Mouse (Mus musculus) gastrocnemius, postnatal 36 days (tissue): ENCODE measurements at regions not wholly inside any gene's neighbourhood (a gene's known extent, or its start where the extent isn't known, plus 50 kb on each side); places are given as distances from the start of the nearest gene placed in this dataset.

ENCODE experiments used
- DNase-seq, 2 experiments: peaks; one replicate each; pipeline ENCODE4 v3.0.0; 2022
- intact Hi-C: fragments of 180-260 bp; cut with DNase I; formaldehyde crosslinking; loops from one replicate; pipeline ENCODE4 v1.15.1; 2025

DNA sequence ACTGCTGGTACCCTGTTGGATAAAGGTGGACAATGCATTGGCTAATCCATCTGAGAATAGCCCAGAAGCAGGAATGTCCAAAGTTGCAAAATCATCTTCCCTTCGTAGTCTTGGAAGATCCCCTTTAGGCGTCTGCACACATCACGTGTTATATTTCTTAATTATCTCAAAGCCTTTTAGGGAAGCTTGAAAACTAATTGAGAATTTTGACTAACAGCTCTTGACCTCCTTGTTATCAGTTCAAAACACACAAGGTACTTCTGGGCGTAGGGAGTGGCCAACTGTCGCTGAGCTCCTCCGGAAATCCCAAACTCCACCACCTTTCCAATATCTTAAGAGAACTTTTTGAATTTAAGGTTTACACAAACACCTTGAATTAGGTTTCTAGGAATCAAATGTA is 227.6 kb upstream of the Myocd start:
- intact Hi-C loops, result no loop called here
- DNase-seq, result no peak

DNA sequence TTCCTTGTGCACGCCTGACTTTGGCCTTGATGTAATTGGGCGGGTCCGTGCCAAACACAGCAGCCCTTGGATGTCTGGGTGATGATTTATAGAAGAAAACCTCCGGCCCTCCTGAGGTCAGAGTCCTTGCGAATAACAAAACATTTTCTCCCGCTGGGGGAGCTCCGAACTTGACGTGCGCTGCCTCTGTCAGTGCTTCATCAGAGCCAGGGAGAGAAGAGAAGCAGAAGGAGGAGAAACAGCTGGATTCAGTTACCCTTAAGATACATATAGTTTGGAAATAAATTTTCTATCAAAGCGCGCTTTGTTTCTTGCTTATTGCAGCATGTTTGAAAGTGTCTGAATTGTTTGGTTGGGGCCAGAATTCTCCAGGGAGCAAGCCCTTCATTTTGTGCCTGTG is 225.2 kb upstream of the Myocd start:
- intact Hi-C loops, result no loop called here

DNA sequence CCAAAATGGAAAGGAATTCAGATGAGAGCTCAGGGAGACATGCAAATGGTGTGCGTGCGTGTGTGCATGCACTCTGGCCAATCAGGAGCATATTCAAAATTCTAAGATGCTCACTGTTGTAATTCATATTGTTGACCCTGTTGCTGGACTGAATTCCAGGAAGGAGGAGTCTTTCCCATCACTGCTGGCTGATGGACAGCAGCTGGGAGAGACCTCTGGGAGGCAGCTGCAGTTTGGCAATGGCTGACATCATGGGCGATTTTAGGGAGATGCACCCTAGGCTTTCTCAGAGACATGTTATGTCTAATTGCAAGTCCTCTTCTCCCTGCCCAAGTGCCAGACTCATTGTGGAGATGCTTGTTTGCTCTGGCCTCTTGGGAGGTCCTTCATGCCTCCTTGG is 220.6 kb upstream of the Myocd start:
- DNase-seq, result no peak
- intact Hi-C loops, result no loop called here

More for the DNA sequence above, 225.2 kb upstream of the Myocd start:
- no peak for DNase-seq

DNA sequence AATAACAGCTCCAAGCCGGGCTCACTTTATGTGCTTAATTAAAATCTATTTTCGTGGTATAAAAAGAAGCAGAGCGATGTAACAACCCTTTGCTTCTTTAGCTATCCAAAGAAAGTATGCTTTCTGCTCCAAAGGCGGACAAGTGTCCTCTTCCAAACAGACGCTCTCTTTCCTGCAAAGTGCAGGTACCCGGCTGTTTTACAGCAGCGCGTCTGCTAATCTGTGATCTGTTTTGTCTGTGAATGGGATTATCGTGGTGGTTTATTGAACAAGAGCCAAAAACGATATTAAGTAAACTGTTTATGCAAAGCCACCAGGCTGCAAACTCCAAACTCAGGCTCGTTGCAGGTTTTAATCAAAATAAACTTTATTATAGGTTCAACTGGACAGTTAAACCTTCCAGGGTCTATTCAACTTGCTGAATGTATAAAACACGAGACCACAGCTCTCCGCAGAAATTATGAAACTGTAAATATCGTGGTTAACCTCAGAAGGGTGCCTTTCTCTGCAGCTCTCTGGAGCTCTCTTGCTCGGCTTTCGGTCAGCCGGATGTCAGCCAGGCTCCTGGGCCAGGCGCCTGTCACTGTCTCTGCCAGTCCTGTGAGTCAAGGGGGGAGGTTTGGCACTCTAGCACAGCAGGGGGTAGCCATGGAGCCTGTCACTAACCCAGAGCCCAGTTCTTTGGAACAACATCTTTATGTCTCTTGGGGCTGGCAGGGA is 206.2 kb upstream of the Myocd start:
- peak in 1 of 2 experiments; percentile 7 for DNase-seq
- intact Hi-C loops, result no loop called here

- intact Hi-C loops, result no loop called here
- peak; percentile 9 to 16 for DNase-seq
Observed at GRCm38 (mm10) chr11:65475302-65475701, 205.5 kb upstream of the Myocd start.

- intact Hi-C loops, result no loop called here
- no peak for DNase-seq
Observed at GRCm38 (mm10) chr11:65469762-65470741, 200.3 kb upstream of the Myocd start.

DNA sequence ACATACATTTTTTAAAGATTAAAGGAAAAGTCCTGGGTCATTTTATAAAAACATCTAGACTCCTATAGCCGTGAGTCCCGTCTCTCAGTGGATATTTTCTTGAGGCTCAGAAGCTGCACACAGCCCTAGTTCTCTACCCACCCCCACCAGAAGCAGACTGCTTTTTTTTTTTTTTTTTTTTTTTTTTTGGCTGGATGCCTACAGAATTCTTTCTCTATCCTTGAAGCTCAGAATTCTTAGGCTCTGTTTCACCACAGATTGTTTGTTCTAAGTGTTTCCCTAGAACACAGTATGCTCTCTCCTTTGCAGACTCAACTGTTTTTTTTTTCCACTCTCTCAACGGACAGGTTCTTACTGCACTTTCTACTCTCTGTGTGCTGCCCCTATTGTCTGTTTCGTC is 191.3 kb upstream of the Myocd start:
- DNase-seq, result no peak
- intact Hi-C loops, result no loop called here

GRCm38 (mm10) chr11:65448436-65448835 is 178.6 kb upstream of the Myocd start:
- no peak for DNase-seq
- intact Hi-C loops, result no loop called here

DNA sequence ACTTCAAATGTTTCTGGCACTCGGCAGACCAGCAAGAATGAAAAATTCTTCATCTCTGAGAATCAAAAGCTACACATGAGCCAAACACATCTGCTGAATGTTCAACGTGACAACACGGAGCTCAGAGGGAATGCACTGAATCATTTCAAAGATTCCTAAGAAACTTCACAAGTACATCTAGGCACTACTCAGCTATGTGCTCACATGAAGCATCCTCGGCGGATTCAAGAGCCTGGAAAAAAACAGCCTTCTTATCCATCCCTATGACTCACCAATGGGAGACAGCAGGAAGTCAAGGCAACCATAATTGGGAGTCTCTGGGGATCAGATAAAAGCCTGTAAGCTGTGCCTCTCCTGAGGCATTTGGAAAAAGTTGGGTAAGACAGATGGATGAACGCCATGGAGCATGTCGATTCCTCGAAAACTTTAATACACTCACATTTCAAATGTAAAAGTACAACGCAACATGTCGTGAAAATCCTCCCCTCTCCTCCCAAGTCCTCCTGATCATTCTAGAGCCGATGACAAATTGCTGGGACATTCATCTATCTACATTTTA is 173.8 kb upstream of the Myocd start:
- no peak for DNase-seq
- intact Hi-C loops, result no loop called here

DNA sequence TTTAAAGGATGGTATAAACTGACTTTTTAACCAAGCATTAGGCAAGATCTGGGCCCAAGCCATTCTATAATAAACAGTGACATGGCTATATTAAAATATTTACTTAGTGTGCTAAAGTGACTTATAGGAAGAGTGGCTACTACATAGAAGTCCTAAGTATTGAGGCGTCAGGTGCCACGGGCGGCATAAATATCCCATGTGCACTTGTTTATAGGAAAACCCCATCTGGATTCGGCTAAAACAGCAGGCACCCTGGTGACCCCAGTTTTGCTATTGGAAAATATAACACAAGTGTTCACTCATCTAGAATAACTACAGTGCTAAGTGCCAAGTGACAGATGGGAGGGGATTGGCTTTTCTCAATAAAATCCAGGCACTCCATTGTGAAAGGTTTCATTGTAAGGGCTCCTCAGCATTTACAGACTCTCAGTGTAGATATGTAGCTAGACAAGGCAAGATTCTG is 165.9 kb upstream of the Myocd start:
- DNase-seq, result no peak
- intact Hi-C loops, result no loop called here

DNA sequence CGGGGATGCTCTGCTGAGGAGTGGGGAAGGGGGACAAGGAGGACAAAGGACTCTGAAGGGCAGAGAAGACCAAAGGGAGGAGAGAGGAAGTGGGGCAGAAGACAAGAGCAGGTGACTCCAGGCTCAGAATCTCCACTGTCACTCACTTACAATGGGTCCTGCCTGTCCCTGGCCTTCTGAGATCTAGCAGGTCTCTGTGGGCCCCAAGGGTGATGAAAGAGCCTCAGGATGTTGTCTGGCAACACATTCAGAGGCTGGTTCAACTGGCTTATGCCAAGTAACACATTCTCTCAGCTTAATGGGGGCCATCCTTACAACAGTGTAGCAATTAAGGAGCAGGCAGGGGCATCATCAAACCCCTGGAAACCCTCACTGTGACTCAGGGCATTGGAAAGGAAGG is 152.1 kb upstream of the Myocd start:
- no peak for DNase-seq
- intact Hi-C loops, result no loop called here

- DNase-seq, result no peak
- intact Hi-C loops, result no loop called here
Observed at GRCm38 (mm10) chr11:65408621-65409020, 138.8 kb upstream of the Myocd start.

DNA sequence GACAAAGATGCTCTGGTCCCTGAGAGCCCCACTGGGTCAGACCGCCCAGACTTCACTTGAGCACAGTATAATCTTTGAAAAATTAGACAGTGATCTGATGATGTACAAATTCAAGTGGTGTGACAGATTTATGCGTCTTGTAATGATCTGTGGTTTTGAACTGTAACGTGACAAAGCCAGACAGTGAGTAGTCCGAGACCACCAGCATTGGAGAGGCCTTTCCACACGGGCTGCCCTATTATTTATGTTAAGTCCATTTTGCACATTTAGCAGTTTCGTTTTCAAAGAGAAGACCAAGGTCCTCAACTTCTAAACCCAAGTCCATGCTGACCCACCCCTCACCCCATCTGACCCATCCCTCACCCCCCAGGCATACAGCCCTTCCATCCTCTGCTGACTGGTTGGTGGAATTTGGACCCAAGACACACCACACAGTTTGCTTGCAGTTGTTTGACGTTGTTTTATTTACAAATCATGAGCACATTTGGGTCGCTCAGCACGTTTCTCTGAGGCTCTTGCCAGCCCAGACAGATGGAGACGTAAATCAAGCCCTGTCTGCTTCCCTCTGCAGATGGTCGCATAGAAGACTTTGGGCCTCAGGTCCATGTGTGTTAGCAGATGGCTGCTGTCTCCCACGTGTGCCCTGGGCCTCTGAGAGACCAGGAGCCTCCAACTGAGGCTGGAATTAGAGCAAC is 132.8 kb upstream of the Myocd start:
- no peak for DNase-seq
- intact Hi-C loops, result no loop called here

GRCm38 (mm10) chr11:65389238-65389637 is 119.4 kb upstream of the Myocd start:
- no peak for DNase-seq
- intact Hi-C loops, result no loop called here

- intact Hi-C loops, result no loop called here
- DNase-seq, result no peak
Observed at GRCm38 (mm10) chr11:65386291-65387061, 116.7 kb upstream of the Myocd start.

GRCm38 (mm10) chr11:65375361-65375760 is 105.6 kb upstream of the Myocd start:
- intact Hi-C loops, result no loop called here
- no peak for DNase-seq

DNA sequence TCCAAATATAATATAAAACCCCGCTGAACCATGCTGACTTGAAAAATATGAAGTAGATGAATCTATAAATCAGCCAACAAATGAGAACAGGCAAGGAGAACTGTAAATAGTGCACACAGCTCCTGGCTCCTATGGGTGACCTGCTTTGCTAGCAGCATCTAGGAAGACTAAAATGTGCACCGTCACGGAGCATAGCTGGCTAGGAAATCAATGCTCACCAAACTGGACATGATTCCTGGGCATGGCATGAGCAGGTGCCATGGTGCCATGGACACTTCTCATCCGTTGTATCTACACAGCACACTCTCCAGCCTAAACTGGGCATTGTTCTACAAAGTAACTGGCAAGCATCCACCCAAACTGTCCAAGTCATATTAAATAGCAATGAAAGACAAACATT is 103.3 kb upstream of the Myocd start:
- intact Hi-C loops, result no loop called here
- DNase-seq, result no peak

GRCm38 (mm10) chr11:65372309-65372811 is 102.6 kb upstream of the Myocd start:
- DNase-seq, result no peak
- intact Hi-C loops, result no loop called here

GRCm38 (mm10) chr11:65367825-65368224 is 98.0 kb upstream of the Myocd start:
- intact Hi-C loops, result no loop called here
- no peak for DNase-seq
